Mouse (Mus musculus) urinary bladder, postnatal 10 days (tissue): Measurements from ENCODE around the gene Grin3b.

Source experiments
- DNase-seq: peaks from one replicate; pipeline ENCODE4 v3.0.0; 2022; ENCODE audit warnings: low spot score

The Grin3b gene

GRCm38 (mm10) chr10:80017361-80017760, 46.8 kb downstream of the Grin3b start:
- DNase-seq = no peak

GRCm38 (mm10) chr10:80017771-80018170, 47.3 kb downstream of the Grin3b start:
- DNase-seq = no peak

- DNase-seq = no peak
Observed at GRCm38 (mm10) chr10:80018739-80019297, 48.3 kb downstream of the Grin3b start.

- no peak for DNase-seq
Observed at GRCm38 (mm10) chr10:80019471-80020131, 49.1 kb downstream of the Grin3b start.

- DNase-seq = no peak
Observed at GRCm38 (mm10) chr10:80020191-80020590, 49.7 kb downstream of the Grin3b start.

- DNase-seq = no peak
Observed at GRCm38 (mm10) chr10:80020603-80021319, 50.2 kb downstream of the Grin3b start.

- no peak for DNase-seq
Observed at GRCm38 (mm10) chr10:80021320-80021641, 50.8 kb downstream of the Grin3b start.

- no peak for DNase-seq
Observed at GRCm38 (mm10) chr10:80022164-80022563, 51.6 kb downstream of the Grin3b start.

GRCm38 (mm10) chr10:80022806-80023205, 52.3 kb downstream of the Grin3b start:
- no peak for DNase-seq

GRCm38 (mm10) chr10:80023758-80024157, 53.2 kb downstream of the Grin3b start:
- DNase-seq = no peak

- no peak for DNase-seq
Observed at GRCm38 (mm10) chr10:80024229-80025043, 53.9 kb downstream of the Grin3b start.

- DNase-seq = no peak
Observed at GRCm38 (mm10) chr10:80025044-80025347, 54.5 kb downstream of the Grin3b start.

- no peak for DNase-seq
Observed at GRCm38 (mm10) chr10:80025463-80025862, 54.9 kb downstream of the Grin3b start.

GRCm38 (mm10) chr10:80025889-80026288, 55.4 kb downstream of the Grin3b start:
- DNase-seq = no peak
